Mouse (Mus musculus): ENCODE data around the gene Mbd6.

DNA sequence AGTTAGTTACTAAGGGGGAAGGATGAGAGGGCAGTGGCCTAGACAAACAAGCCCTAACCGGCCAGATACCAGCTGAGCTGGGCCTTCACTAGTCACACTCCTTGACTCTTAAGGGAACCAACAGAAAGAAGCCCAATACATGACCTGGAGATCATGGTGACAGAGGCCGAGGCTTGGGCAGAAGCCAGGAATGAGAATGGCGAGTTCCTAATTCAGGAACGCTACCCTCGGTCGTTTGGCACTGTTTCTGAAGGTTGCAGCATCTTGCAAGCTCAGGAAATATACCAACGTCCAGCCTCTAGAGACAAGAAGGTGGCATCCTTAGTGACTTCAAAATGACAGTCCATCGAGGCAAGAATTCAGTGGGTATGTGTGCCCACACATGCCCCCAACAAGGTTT lies 24.5 kb downstream of the Mbd6 start:
- no peak for TF ChIP-seq CTCF (IDR thresholded peaks at IDR 0.05; ENCODE audit: control insufficient read depth, insufficient read depth, low read length)
- TF ChIP-seq POLR2A (IDR thresholded peaks at IDR 0.05; ENCODE audit: borderline replicate concordance, control insufficient read depth, low read depth, low read length), result no peak

Data from bone marrow, adult 2 months (tissue).